Mouse (Mus musculus) thymus, postnatal 14 days (tissue): ENCODE measurements around the gene S1pr4.

Experiments
- DNase-seq: peaks from one replicate; pipeline ENCODE4 v3.0.0; 2021

S1pr4 gene

GRCm38 (mm10) chr10:81493601-81494220 is 6.2 kb downstream of the S1pr4 start:
- DNase-seq, result peak; percentile 55

GRCm38 (mm10) chr10:81492606-81493240 is 7.2 kb downstream of the S1pr4 start:
- no peak for DNase-seq

- no peak for DNase-seq
These were observed 8.9 kb downstream of the S1pr4 start for GRCm38 (mm10) chr10:81491018-81491417.

GRCm38 (mm10) chr10:81489941-81490340 is 10.0 kb downstream of the S1pr4 start:
- DNase-seq, result no peak

- no peak for DNase-seq
These were observed 11.9 kb downstream of the S1pr4 start for GRCm38 (mm10) chr10:81488081-81488480.

GRCm38 (mm10) chr10:81486496-81486895 is 13.4 kb downstream of the S1pr4 start:
- DNase-seq, result no peak

GRCm38 (mm10) chr10:81485479-81486018 is 14.4 kb downstream of the S1pr4 start:
- no peak for DNase-seq

- peak; percentile 61 for DNase-seq
These were observed 14.9 kb downstream of the S1pr4 start for GRCm38 (mm10) chr10:81485060-81485449.

- DNase-seq, result no peak
These were observed 15.4 kb downstream of the S1pr4 start for GRCm38 (mm10) chr10:81484441-81485059.

- peak; percentile 58 for DNase-seq
These were observed 15.9 kb downstream of the S1pr4 start for GRCm38 (mm10) chr10:81483983-81484382.

- peak; percentile 63 for DNase-seq
These were observed 17.4 kb downstream of the S1pr4 start, which contains the start of gene Celf5 for GRCm38 (mm10) chr10:81482533-81482889. TSS of gene Celf5 (minus strand) at chr10:81482709.

GRCm38 (mm10) chr10:81481605-81482532 is 18.1 kb downstream of the S1pr4 start:
- peak; percentile 34 for DNase-seq

GRCm38 (mm10) chr10:81474461-81474860 is 25.5 kb downstream of the S1pr4 start:
- DNase-seq, result no peak

GRCm38 (mm10) chr10:81473003-81473451 is 26.9 kb downstream of the S1pr4 start:
- peak; percentile 74 for DNase-seq

- DNase-seq, result no peak
These were observed 27.4 kb downstream of the S1pr4 start for GRCm38 (mm10) chr10:81472403-81473002.

- peak; percentile 62 for DNase-seq
These were observed 29.5 kb downstream of the S1pr4 start for GRCm38 (mm10) chr10:81470454-81470853.

GRCm38 (mm10) chr10:81469253-81469652 is 30.7 kb downstream of the S1pr4 start:
- DNase-seq, result no peak

- no peak for DNase-seq
These were observed 32.2 kb downstream of the S1pr4 start for GRCm38 (mm10) chr10:81467670-81468235.

GRCm38 (mm10) chr10:81466881-81467280 is 33.1 kb downstream of the S1pr4 start:
- DNase-seq, result no peak

GRCm38 (mm10) chr10:81466066-81466465 is 33.9 kb downstream of the S1pr4 start:
- no peak for DNase-seq

GRCm38 (mm10) chr10:81465265-81465645 is 34.7 kb downstream of the S1pr4 start:
- no peak for DNase-seq
